Comparison of ENCODE assay signal across 14 mouse cellular contexts in the genomic region with DNA sequence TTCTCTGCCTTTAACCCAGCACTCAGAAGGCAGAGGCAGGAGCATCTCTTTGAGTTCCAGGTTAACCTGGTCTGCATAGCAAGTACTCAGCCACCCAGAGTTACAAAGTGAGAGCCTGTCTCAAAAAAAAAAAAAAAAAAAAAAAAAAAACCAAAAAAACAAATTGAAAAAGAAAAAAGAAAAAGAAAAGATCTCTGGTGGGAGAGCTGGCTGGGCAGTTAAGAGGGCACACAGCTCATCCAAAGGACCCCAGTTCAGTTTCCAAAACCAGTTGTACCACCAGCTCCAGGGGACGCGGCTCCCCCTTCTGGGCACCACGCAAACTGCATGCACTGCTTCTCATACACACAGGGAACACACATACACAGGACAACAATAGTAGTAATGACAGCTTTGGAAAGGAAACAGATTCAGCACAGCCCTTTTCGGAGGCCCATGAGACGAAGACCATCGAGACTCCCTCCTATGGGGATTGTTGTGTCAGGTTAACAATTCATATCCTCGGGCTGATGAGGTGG. TPM values are rescaled to one million over a fixed set of nuclear protein-coding genes. Genes with fewer than 3 reads are reported as not detected.
DNase-seq lines count a peak whose midpoint lies in the region; TF ChIP-seq lines count a peak whose summit lies in the region.
"Had no signal": no experiment of that assay in that cellular context is flagged by ENCODE, and none has a peak within 500 bp of the region (broad histone marks: within the 10 kb centered on the region; RNA-seq: fewer than 3 reads in every experiment).

No protein-coding gene starts in this region.

- TF ChIP-seq CTCF in C2C12 (IDR thresholded peaks at IDR 0.05; ENCODE audit: control insufficient read depth, insufficient read depth, insufficient read length): peak; percentile 40
- peak; percentile 90 for TF ChIP-seq CTCF in ES-Bruce4 (IDR thresholded peaks at IDR 0.05; ENCODE audit: low read depth, low read length)

- no peaks in the 10 kb centered on the region for H3K9me3 ChIP-seq in ES-Bruce4 (replicated peaks; ENCODE audit: control insufficient read depth, insufficient read depth, low read length, poor library complexity, severe bottlenecking)
- H3K9me3 ChIP-seq: heart, embryonic 15.5 days had no signal

- TF ChIP-seq EP300 in ES-Bruce4 (IDR thresholded peaks at IDR 0.05; ENCODE audit: insufficient read depth, low read depth, low read length): no peak

- TF ChIP-seq POLR2A in ES-Bruce4 (IDR thresholded peaks at IDR 0.05; ENCODE audit: insufficient read depth, low read length): no peak

- H3K4me3 ChIP-seq in C2C12 (ENCODE audit: insufficient read depth, poor library complexity, severe bottlenecking): no peak overlapping the region
- H3K4me3 ChIP-seq in ES-Bruce4 (ENCODE audit: low read depth, low read length): no peak overlapping the region
- H3K4me3 ChIP-seq: embryonic facial prominence, embryonic 15.5 days; heart, embryonic 15.5 days had no signal

- H3K27me3 ChIP-seq in C2C12 (ENCODE audit: control insufficient read depth, insufficient read depth, insufficient read length) (peaks cover 70% of the 10 kb centered on the region), ES-Bruce4 (ENCODE audit: control insufficient read depth, insufficient read depth, low read length, poor library complexity, severe bottlenecking) (peaks cover 4% of the 10 kb centered on the region; the same call in 1 of the 2 replicates)

- no peaks in the 10 kb centered on the region for H3K4me1 ChIP-seq in ES-Bruce4 (ENCODE audit: control insufficient read depth, insufficient read depth, low read length)

- H3K9ac ChIP-seq in ES-Bruce4 (ENCODE audit: low read depth, poor library complexity, severe bottlenecking): no peak overlapping the region
- H3K9ac ChIP-seq: embryonic facial prominence, embryonic 15.5 days; heart, embryonic 15.5 days had no signal

- no peak overlapping the region for H3K27ac ChIP-seq in ES-Bruce4 (ENCODE audit: insufficient read depth, low read length)
- H3K27ac ChIP-seq: embryonic facial prominence, embryonic 15.5 days; heart, embryonic 15.5 days; macrophage had no signal

- H3K36me3 ChIP-seq in C2C12 (ENCODE audit: control insufficient read depth, insufficient read depth) (no peaks in the 10 kb centered on the region), ES-Bruce4 (ENCODE audit: control insufficient read depth, insufficient read depth, low read length, poor library complexity, severe bottlenecking) (no peaks in the 10 kb centered on the region)
- H3K36me3 ChIP-seq: embryonic facial prominence, embryonic 15.5 days; heart, embryonic 15.5 days had no signal

- H3ac ChIP-seq in C2C12 (ENCODE audit: control insufficient read depth, insufficient read length, low read depth): no peak overlapping the region

- H3K79me3 ChIP-seq in C2C12 (ENCODE audit: low read depth): no peaks in the 10 kb centered on the region

- H3K79me2 ChIP-seq in C2C12 (ENCODE audit: control insufficient read depth, insufficient read depth): no peaks in the 10 kb centered on the region

- intact Hi-C loops in left cerebral cortex, postnatal 4 days (cut with DNase I): no loop called here
- intact Hi-C loops in left cerebral cortex, postnatal 36 days (cut with DNase I): no loop called here

- peak; percentile 25 for DNase-seq in left cerebral cortex, postnatal 4 days
- no peak for DNase-seq in left cerebral cortex, postnatal 36 days (ENCODE audit: low spot score in 2 of 2)
- peak; percentile 53 for DNase-seq in induced T-regulatory cell, adult 2 months (ENCODE audit: low read depth)
- no peak for DNase-seq in layer of hippocampus, postnatal 25 days (ENCODE audit: extremely low spot score in 1 of 2, low spot score in 1 of 2)
- no peak for DNase-seq in B cell, adult 2 months
- DNase-seq: cerebellum, adult 18-20 months; gastrocnemius, postnatal 10 days had no signal

TF ChIP-seq in C2C12, 6 proteins besides CTCF, POLR2A, EP300 and RAD21:
- TF ChIP-seq MYOG (IDR thresholded peaks at IDR 0.05; ENCODE audit: control insufficient read depth, extremely low read depth, insufficient read length) (no peak), CEBPB (IDR thresholded peaks at IDR 0.05; ENCODE audit: low read depth) (no peak), USF1 (IDR thresholded peaks at IDR 0.05; ENCODE audit: low read depth) (no peak), FOSL1 (IDR thresholded peaks at IDR 0.05; ENCODE audit: insufficient read depth, low read length, poor library complexity, severe bottlenecking) (no peak), MAX (IDR thresholded peaks at IDR 0.05) (no peak), MYOD1 (IDR thresholded peaks at IDR 0.05; ENCODE audit: control insufficient read depth, insufficient read length, low read depth) (no peak)
TF ChIP-seq in C2C12: peak in this region for 0.

RNA-seq across cellular contexts. Expression of a gene that starts 7.7 kb away (rescaled TPM):
- under 1 TPM in 1 of 2 experiments, not detected in 1; 0.24 TPM for total RNA-seq in left cerebral cortex, postnatal 4 days (2021)
- total RNA-seq in left cerebral cortex, postnatal 36 days (2021): not detected
- polyA plus RNA-seq in C2C12 (2012; fragmentation: generic; extraction: Trizol): not detected
- not detected in 2 replicates for polyA plus RNA-seq in ES-Bruce4 (2011; ENCODE audit: insufficient read depth, insufficient read length, low read depth, missing spikeins)
- not detected for total RNA-seq in layer of hippocampus, postnatal 25 days (2021)
- total RNA-seq: adrenal gland, adult 18-20 months; gastrocnemius, postnatal 10 days; left cerebral cortex, postnatal 14 days had no signal
- polyA plus RNA-seq: embryonic facial prominence, embryonic 15.5 days; heart, embryonic 15.5 days; macrophage had no signal

RNA-seq across cellular contexts. Expression of a gene that starts 52.0 kb away (rescaled TPM):
- under 1 TPM; 0.14 to 0.20 TPM for total RNA-seq in left cerebral cortex, postnatal 4 days (2021)
- total RNA-seq in left cerebral cortex, postnatal 36 days (2021): under 1 TPM; 0.20 to 0.27 TPM
- polyA plus RNA-seq in C2C12 (2012; fragmentation: generic; extraction: Trizol): 0.13 TPM
- polyA plus RNA-seq in ES-Bruce4 (2011; ENCODE audit: insufficient read depth, insufficient read length, low read depth, missing spikeins): 1.2 and 1.6 TPM in 2 replicates
- under 1 TPM; 0.19 to 0.47 TPM for total RNA-seq in layer of hippocampus, postnatal 25 days (2021)
- total RNA-seq: gastrocnemius, postnatal 10 days had no signal
- polyA plus RNA-seq: macrophage had no signal

RNA-seq across cellular contexts. Expression of a gene that starts 53.5 kb away (rescaled TPM):
- 10 to 100 TPM; 51.9 to 53.7 TPM for total RNA-seq in left cerebral cortex, postnatal 4 days (2021)
- 10 to 100 TPM; 26.0 to 28.3 TPM for total RNA-seq in left cerebral cortex, postnatal 36 days (2021)
- 111 TPM for polyA plus RNA-seq in C2C12 (2012; fragmentation: generic; extraction: Trizol)
- polyA plus RNA-seq in ES-Bruce4 (2011; ENCODE audit: insufficient read depth, insufficient read length, low read depth, missing spikeins): 78.0 and 78.2 TPM in 2 replicates
- total RNA-seq in layer of hippocampus, postnatal 25 days (2021): 10 to 100 TPM; 26.9 to 32.1 TPM

Comparison
In these comparisons a context has a peak if more than half of its experiments do, and no peak if none do; other contexts are left out.
1. DNase-seq: peak in left cerebral cortex, postnatal 4 days (single experiment) and induced T-regulatory cell, adult 2 months (single experiment); none in left cerebral cortex, postnatal 36 days (0 of 2), layer of hippocampus, postnatal 25 days (0 of 2) and B cell, adult 2 months (0 of 2).